Mouse (Mus musculus): ENCODE data around the gene Mllt3.

GRCm38 (mm10) chr4:88017452-88018350 is 15.5 kb downstream of the Mllt3 start:
- TF ChIP-seq MAX (IDR thresholded peaks at IDR 0.05; ENCODE audit: low read depth): no peak
- TF ChIP-seq MYOG (IDR thresholded peaks at IDR 0.05; ENCODE audit: control insufficient read depth in 1 of 3, insufficient read depth in 1 of 3, insufficient read length in 2 of 3, low read depth in 2 of 3): no peak
- TF ChIP-seq POLR2A (IDR thresholded peaks at IDR 0.05; ENCODE audit: insufficient read length, low read depth): no peak
- TF ChIP-seq TCF12 (IDR thresholded peaks at IDR 0.05; ENCODE audit: insufficient read depth, poor library complexity, severe bottlenecking): no peak
- no peak for TF ChIP-seq MYOD1 (IDR thresholded peaks at IDR 0.05; ENCODE audit: control insufficient read depth in 1 of 3, insufficient read length in 2 of 3, low read depth in 2 of 3)
- TF ChIP-seq USF1 (IDR thresholded peaks at IDR 0.05; ENCODE audit: low read depth): no peak
- TF ChIP-seq E2F4 (IDR thresholded peaks at IDR 0.05; ENCODE audit: insufficient read depth): no peak
